Mouse (Mus musculus) hindbrain, embryonic 13.5 days (tissue): ENCODE results near the gene Sys1. TPM values are rescaled to one million over a fixed set of nuclear protein-coding genes. Genes with fewer than 3 reads are reported as not detected.

Experiments
- ATAC-seq: fragments of 200-750 bp; cut with Nextera tagmentation; 2 replicates; pipeline ENCODE4 v1.8.0; 2017; ENCODE audit warnings: moderate TSS enrichment; ENCODE audit not compliant: low FRiP score
- H3K27ac ChIP-seq: fragments of 300-500 bp; sonication (generic); 2 replicates; pipeline ENCODE4 v1.5.1; 2015; ENCODE audit warnings: inconsistent platforms, mild to moderate bottlenecking, moderate library complexity
- H3K27me3 ChIP-seq: fragments of 300-500 bp; sonication (generic); 2 replicates; pipeline ENCODE4 v1.6.1; 2015; ENCODE audit warnings: mild to moderate bottlenecking, inconsistent platforms
- H3K36me3 ChIP-seq: fragments of 300-500 bp; sonication (generic); 2 replicates; pipeline ENCODE4 v1.6.1; 2015; ENCODE audit warnings: mild to moderate bottlenecking, inconsistent platforms
- H3K4me1 ChIP-seq: fragments of 300-500 bp; sonication (generic); replicated peaks from 2 replicates; pipeline ENCODE4 v1.6.1; 2015; ENCODE audit warnings: inconsistent platforms
- H3K4me2 ChIP-seq: fragments of 300-500 bp; sonication (generic); 2 replicates; pipeline ENCODE4 v1.6.1; 2015; ENCODE audit warnings: inconsistent platforms, mild to moderate bottlenecking, moderate library complexity
- H3K4me3 ChIP-seq: fragments of 300-500 bp; sonication (generic); 2 replicates; pipeline ENCODE4 v1.5.1; 2015; ENCODE audit warnings: mild to moderate bottlenecking, inconsistent platforms
- H3K9ac ChIP-seq: fragments of 300-500 bp; sonication (generic); 2 replicates; pipeline ENCODE4 v1.6.1; 2015; ENCODE audit warnings: mild to moderate bottlenecking, inconsistent platforms
- H3K9me3 ChIP-seq: fragments of 300-500 bp; sonication (generic); 2 replicates; pipeline ENCODE4 v1.6.1; 2016; ENCODE audit warnings: inconsistent platforms
- WGBS: fragments of 180-500 bp; shearing (Covaris S2); methylation state at CpG from one replicate; pipeline ENCODE4 v1.1.7; 2015; 5-methylcytosine and 5-hydroxymethylcytosine counted together
- polyA plus RNA-seq: library from polyadenylated mRNA; unstranded; fragments of >200 nt; fragmentation: Nextera tagmentation; extraction: Ambion mirVana; gene quantifications from 2 replicates; pipeline ENCODE4 v1.2.1, GENCODE M21; 2015

The Sys1 gene
- polyA plus RNA-seq, 1 experiment from 2014 or later: 85.3 TPM

- no peak for ATAC-seq
- H3K4me2 ChIP-seq: no peak overlapping the region
- WGBS: 64% methylated on average over 7 of the region's 7 CpGs
- H3K4me3 ChIP-seq: no peak overlapping the region
- H3K27ac ChIP-seq: no peak overlapping the region
- H3K4me1 ChIP-seq: peaks cover 24% of the 10 kb centered on the region
- H3K9ac ChIP-seq: 0 out of 2 replicates have a peak overlapping the region, but pooled peaks have one; percentile 24
- no peaks in the 10 kb centered on the region for H3K27me3 ChIP-seq
- H3K36me3 ChIP-seq: peaks cover 2% of the 10 kb centered on the region
- no peaks in the 10 kb centered on the region for H3K9me3 ChIP-seq
These were observed 1.2 kb downstream of the Sys1 start for GRCm38 (mm10) chr2:164457942-164458341.

GRCm38 (mm10) chr2:164458535-164458934, 1.8 kb downstream of the Sys1 start:
- Histone ChIP-seq H3K27ac (no peak overlapping the region), H3K9ac (no peak overlapping the region), H3K4me2 (no peak overlapping the region), H3K27me3 (no peaks in the 10 kb centered on the region), H3K4me3 (no peak overlapping the region), H3K9me3 (no peaks in the 10 kb centered on the region), H3K4me1 (peaks cover 28% of the 10 kb centered on the region), H3K36me3 (peaks cover 8% of the 10 kb centered on the region)
- ATAC-seq: no peak
- 93% methylated on average over 8 of the region's 8 CpGs for WGBS

- Histone ChIP-seq H3K4me2 (peak within 1 kb of the TSS; percentile 82), H3K9ac (peak within 1 kb of the TSS; percentile 89), H3K9me3 (no peaks in the 10 kb centered on the region), H3K27me3 (no peaks in the 10 kb centered on the region), H3K4me1 (peaks cover 28% of the 10 kb centered on the region), H3K4me3 (peak within 1 kb of the TSS; percentile 93), H3K36me3 (peaks cover 32% of the 10 kb centered on the region), H3K27ac (peak within 1 kb of the TSS; percentile 94)
- peak; percentile 98 for ATAC-seq
- WGBS: under 1% methylated on average over 76 of the region's 79 CpGs
These were observed 4.2 kb downstream of the Sys1 start, which contains the start of gene Gm20458 for GRCm38 (mm10) chr2:164460745-164461551. Gene Gm20458 (plus strand): TSS chr2:164460967.

- Histone ChIP-seq H3K4me2 (no peak overlapping the region), H3K27me3 (no peaks in the 10 kb centered on the region), H3K36me3 (peaks cover 71% of the 10 kb centered on the region), H3K9me3 (no peaks in the 10 kb centered on the region), H3K4me1 (peaks cover 20% of the 10 kb centered on the region), H3K9ac (no peak overlapping the region), H3K4me3 (no peak overlapping the region), H3K27ac (no peak overlapping the region)
- no peak for ATAC-seq
These were observed 8.4 kb downstream of the Sys1 start for GRCm38 (mm10) chr2:164465161-164465560.

GRCm38 (mm10) chr2:164466787-164467186, 10.0 kb downstream of the Sys1 start:
- WGBS: 92% methylated on average over 5 of the region's 5 CpGs
- ATAC-seq: no peak
- no peak overlapping the region for H3K4me2 ChIP-seq
- no peak overlapping the region for H3K9ac ChIP-seq
- no peak overlapping the region for H3K27ac ChIP-seq
- peaks cover 81% of the 10 kb centered on the region for H3K36me3 ChIP-seq
- no peak overlapping the region for H3K4me3 ChIP-seq
- no peaks in the 10 kb centered on the region for H3K27me3 ChIP-seq
- no peaks in the 10 kb centered on the region for H3K9me3 ChIP-seq
- peaks cover 15% of the 10 kb centered on the region for H3K4me1 ChIP-seq

- Histone ChIP-seq H3K9me3 (no peaks in the 10 kb centered on the region), H3K36me3 (peaks cover 79% of the 10 kb centered on the region), H3K27me3 (no peaks in the 10 kb centered on the region), H3K4me1 (no peaks in the 10 kb centered on the region), H3K9ac (no peak overlapping the region), H3K27ac (no peak overlapping the region), H3K4me2 (no peak overlapping the region), H3K4me3 (no peak overlapping the region)
- ATAC-seq: no peak
- WGBS: 32% methylated on average over 10 of the region's 10 CpGs
These were observed 13.5 kb downstream of the Sys1 start for GRCm38 (mm10) chr2:164470254-164470653.

GRCm38 (mm10) chr2:164473624-164474023, 16.9 kb downstream of the Sys1 start, which contains the start of gene Trp53tg5:
Gene Trp53tg5 (minus strand): TSS chr2:164473724.
- no peak for ATAC-seq
- no peak within 1 kb of the TSS for H3K4me3 ChIP-seq
- no peaks in the 10 kb centered on the region for H3K27me3 ChIP-seq
- H3K27ac ChIP-seq: no peak within 1 kb of the TSS
- no peak within 1 kb of the TSS for H3K4me2 ChIP-seq
- H3K4me1 ChIP-seq: no peaks in the 10 kb centered on the region
- 89% methylated on average over 6 of the region's 6 CpGs for WGBS
- no peak within 1 kb of the TSS for H3K9ac ChIP-seq
- H3K9me3 ChIP-seq: no peaks in the 10 kb centered on the region
- H3K36me3 ChIP-seq: peaks cover 69% of the 10 kb centered on the region

GRCm38 (mm10) chr2:164485681-164486257, 29.0 kb downstream of the Sys1 start, which contains the start of gene Dbndd2:
Gene Dbndd2 (plus strand): TSS chr2:164486106.
- Histone ChIP-seq H3K9me3 (no peaks in the 10 kb centered on the region), H3K4me3 (peak within 1 kb of the TSS; percentile 77), H3K36me3 (peaks cover 12% of the 10 kb centered on the region), H3K27ac (no peak within 1 kb of the TSS; the same call in 1 of the 2 replicates), H3K27me3 (peaks cover 47% of the 10 kb centered on the region), H3K4me1 (peaks cover 16% of the 10 kb centered on the region), H3K9ac (peak within 1 kb of the TSS; percentile 79), H3K4me2 (peak within 1 kb of the TSS; percentile 100)
- peak; percentile 79 for ATAC-seq
- WGBS: under 1% methylated on average over 25 of the region's 26 CpGs

GRCm38 (mm10) chr2:164486258-164487114, 29.7 kb downstream of the Sys1 start:
- under 1% methylated on average over 48 of the region's 90 CpGs for WGBS
- no peak overlapping the region; the same call in 1 of the 2 replicates for H3K27ac ChIP-seq
- H3K4me1 ChIP-seq: peaks cover 16% of the 10 kb centered on the region

GRCm38 (mm10) chr2:164487115-164487527, 30.4 kb downstream of the Sys1 start:
- Histone ChIP-seq H3K4me3 (peak overlapping the region; percentile 77), H3K9ac (peak overlapping the region; percentile 79), H3K36me3 (peaks cover 15% of the 10 kb centered on the region), H3K27me3 (peaks cover 47% of the 10 kb centered on the region), H3K27ac (no peak overlapping the region), H3K4me2 (peak overlapping the region; percentile 100), H3K4me1 (peaks cover 16% of the 10 kb centered on the region), H3K9me3 (no peaks in the 10 kb centered on the region)
- ATAC-seq: peak; percentile 10; the same call in 1 of the 2 replicates
- 9% methylated on average over 11 of the region's 11 CpGs for whole genome bisulfite sequencing

More at GRCm38 (mm10) chr2:164486258-164487114, 29.7 kb downstream of the Sys1 start:
- Histone ChIP-seq H3K9ac (peak overlapping the region; percentile 79), H3K9me3 (no peaks in the 10 kb centered on the region), H3K4me3 (peak overlapping the region; percentile 77), H3K27me3 (peaks cover 47% of the 10 kb centered on the region), H3K36me3 (peaks cover 15% of the 10 kb centered on the region), H3K4me2 (peak overlapping the region; percentile 100)
- peak; percentile 72 for ATAC-seq

- no peaks in the 10 kb centered on the region for H3K9me3 ChIP-seq
These were observed 31.0 kb downstream of the Sys1 start for GRCm38 (mm10) chr2:164487812-164488211.

GRCm38 (mm10) chr2:164494126-164494525, 37.4 kb downstream of the Sys1 start:
- Histone ChIP-seq H3K9me3 (no peaks in the 10 kb centered on the region), H3K4me2 (no peak overlapping the region), H3K27ac (no peak overlapping the region), H3K4me1 (peaks cover 19% of the 10 kb centered on the region), H3K27me3 (no peaks in the 10 kb centered on the region), H3K36me3 (peaks cover 17% of the 10 kb centered on the region), H3K9ac (no peak overlapping the region), H3K4me3 (no peak overlapping the region)
- 48% methylated on average over 2 of the region's 2 CpGs for WGBS
- no peak for ATAC-seq

More at GRCm38 (mm10) chr2:164487812-164488211, 31.0 kb downstream of the Sys1 start:
- Histone ChIP-seq H3K36me3 (peaks cover 15% of the 10 kb centered on the region), H3K27me3 (peaks cover 47% of the 10 kb centered on the region), H3K27ac (no peak overlapping the region), H3K9ac (no peak overlapping the region), H3K4me1 (peaks cover 16% of the 10 kb centered on the region), H3K4me2 (no peak overlapping the region), H3K4me3 (no peak overlapping the region)
- WGBS: 61% methylated on average over 9 of the region's 9 CpGs
- no peak for ATAC-seq
